Mouse (Mus musculus) CH12.LX (cell line): ENCODE data around the gene Pfkp. TPM values are rescaled to one million over a fixed set of nuclear protein-coding genes. Genes with fewer than 3 reads are reported as not detected.

Experiments used
- DNase-seq: peaks from one replicate; pipeline ENCODE4 v3.0.0-alpha.2; 2013; ENCODE audit errors: extremely low read depth
- H3K27ac ChIP-seq: 2 replicates; pipeline ENCODE4 v1.5.1; 2012; ENCODE audit warnings: low read depth, mild to moderate bottlenecking, control low read depth, moderate library complexity; ENCODE audit not compliant: insufficient read depth
- H3K27me3 ChIP-seq: replicated peaks from 2 replicates; pipeline ENCODE3; 2012; ENCODE audit warnings: inconsistent platforms
- H3K36me3 ChIP-seq, 2 experiments: replicated peaks in 1 of 2; 2 replicates each; pipeline versions ENCODE3 to v1.6.1; 2012; ENCODE audit warnings: inconsistent platforms in 1 of 2, low read length in 1 of 2, mild to moderate bottlenecking in 1 of 2, mixed read lengths in 1 of 2, moderate library complexity in 1 of 2; ENCODE audit not compliant: control insufficient read depth in 1 of 2, insufficient read depth in 1 of 2
- H3K4me1 ChIP-seq, 2 experiments: 2 replicates each; pipeline ENCODE4 v1.6.1; 2012; ENCODE audit warnings: inconsistent platforms in 1 of 2, moderate library complexity in 1 of 2; ENCODE audit not compliant: insufficient read depth in 2 of 2, control insufficient read depth in 1 of 2
- H3K4me2 ChIP-seq: 2 replicates; pipeline ENCODE4 v1.6.1; 2012; ENCODE audit warnings: low read depth, mild to moderate bottlenecking, control low read depth; ENCODE audit not compliant: poor library complexity, insufficient read depth, severe bottlenecking
- H3K4me3 ChIP-seq, 3 experiments: fragments of 150-350 bp in 1 of 3; sonication (generic) in 1 of 3; replicated peaks in 1 of 3; 2 replicates each; pipeline versions ENCODE3 to v1.5.1; 2011 to 2012; ENCODE audit warnings: low read depth in 2 of 3, low read length in 2 of 3, mild to moderate bottlenecking in 2 of 3, moderate library complexity in 2 of 3, control low read depth in 1 of 3, improper control_type of control experiment in 1 of 3, inconsistent platforms in 1 of 3, mixed read lengths in 1 of 3; ENCODE audit not compliant: poor library complexity in 1 of 3
- H3K79me2 ChIP-seq: replicated peaks from 2 replicates; pipeline ENCODE4 v1.6.1; 2012; ENCODE audit warnings: mild to moderate bottlenecking, moderate library complexity; ENCODE audit not compliant: control insufficient read depth, poor library complexity, insufficient read depth, severe bottlenecking; ENCODE audit errors: extremely low read depth
- H3K9ac ChIP-seq: 2 replicates; pipeline ENCODE4 v1.6.1; 2012; ENCODE audit warnings: low read depth, mild to moderate bottlenecking, control low read depth, moderate library complexity; ENCODE audit not compliant: insufficient read depth
- H3K9me3 ChIP-seq: replicated peaks from 2 replicates; pipeline ENCODE3; 2012; ENCODE audit warnings: low read length, inconsistent platforms, mixed read lengths
- BHLHE40 ChIP-seq: IDR thresholded peaks from 2 replicates; pipeline ENCODE4 v1.6.1; 2011; ENCODE audit warnings: mild to moderate bottlenecking, low read depth, low read length, improper control_type of control experiment
- CTCF ChIP-seq, 2 experiments: IDR thresholded peaks in 1 of 2; conservative IDR thresholded peaks in 1 of 2; 2 replicates each; pipeline ENCODE4 v1.5.1; 2011 to 2012; ENCODE audit warnings: low read depth in 2 of 2, low read length in 2 of 2, improper control_type of control experiment in 1 of 2, inconsistent platforms in 1 of 2, mild to moderate bottlenecking in 1 of 2, moderate library complexity in 1 of 2
- ELF1 ChIP-seq: IDR thresholded peaks from 2 replicates; pipeline ENCODE4 v1.6.1; 2014; ENCODE audit warnings: low read depth, mild to moderate bottlenecking, inconsistent platforms, low read length, improper control_type of control experiment
- ETS1 ChIP-seq: conservative IDR thresholded peaks from 2 replicates; pipeline ENCODE4 v1.6.1; 2012; ENCODE audit warnings: low read depth, mild to moderate bottlenecking, inconsistent platforms, low read length, improper control_type of control experiment, moderate library complexity
- GABPA ChIP-seq: IDR thresholded peaks from 2 replicates; pipeline ENCODE4 v1.6.1; 2012; ENCODE audit warnings: low read depth, low read length, improper control_type of control experiment, inconsistent platforms; ENCODE audit not compliant: insufficient replicate concordance
- HCFC1 ChIP-seq: IDR thresholded peaks from 2 replicates; pipeline ENCODE4 v1.6.1; 2012; ENCODE audit warnings: low read depth, mild to moderate bottlenecking, inconsistent platforms, low read length, improper control_type of control experiment
- IRF4 ChIP-seq: IDR thresholded peaks from 2 replicates; pipeline ENCODE4 v1.6.1; 2014; ENCODE audit warnings: low read depth, mild to moderate bottlenecking, inconsistent platforms, low read length, improper control_type of control experiment
- KAT2A ChIP-seq: IDR thresholded peaks from 2 replicates; pipeline ENCODE4 v1.6.1; 2012; ENCODE audit warnings: low read length, improper control_type of control experiment, inconsistent platforms; ENCODE audit not compliant: insufficient replicate concordance
- MAFK ChIP-seq: IDR thresholded peaks from 2 replicates; pipeline ENCODE4 v1.6.1; 2011; ENCODE audit warnings: low read length, improper control_type of control experiment; ENCODE audit not compliant: insufficient replicate concordance
- MEF2A ChIP-seq: IDR thresholded peaks from 2 replicates; pipeline ENCODE4 v1.6.1; 2014; ENCODE audit warnings: low read depth, mild to moderate bottlenecking, inconsistent platforms, low read length, improper control_type of control experiment, borderline replicate concordance
- MYC ChIP-seq: IDR thresholded peaks from 2 replicates; pipeline ENCODE4 v1.6.1; 2011; ENCODE audit warnings: low read depth, mild to moderate bottlenecking, improper control_type of control experiment, low read length
- PAX5 ChIP-seq: IDR thresholded peaks from 2 replicates; pipeline ENCODE4 v1.6.1; 2012; ENCODE audit warnings: low read length, inconsistent platforms, mixed read lengths
- RAD21 ChIP-seq: IDR thresholded peaks from 2 replicates; pipeline ENCODE4 v1.6.1; 2011; ENCODE audit warnings: low read depth, mild to moderate bottlenecking, low read length, improper control_type of control experiment, moderate library complexity
- RCOR1 ChIP-seq: conservative IDR thresholded peaks from 2 replicates; pipeline ENCODE4 v1.6.1; 2012; ENCODE audit warnings: low read depth, mild to moderate bottlenecking, inconsistent platforms, low read length, improper control_type of control experiment
- SIN3A ChIP-seq: IDR thresholded peaks from 2 replicates; pipeline ENCODE4 v1.6.1; 2012; ENCODE audit warnings: low read length, improper control_type of control experiment, inconsistent platforms
- TBP ChIP-seq: conservative IDR thresholded peaks from 2 replicates; pipeline ENCODE4 v1.6.1; 2011; ENCODE audit warnings: low read depth, low read length, improper control_type of control experiment
- USF1 ChIP-seq: IDR thresholded peaks from 2 replicates; pipeline ENCODE4 v1.6.1; 2014; ENCODE audit warnings: low read depth, mild to moderate bottlenecking, inconsistent platforms, low read length, improper control_type of control experiment
- ZKSCAN1 ChIP-seq: IDR thresholded peaks from 2 replicates; pipeline ENCODE4 v1.6.1; 2012; ENCODE audit warnings: low read depth, inconsistent platforms, low read length, improper control_type of control experiment, borderline replicate concordance
- dilution Hi-C: fragments of 300-500 bp; cut with MboI; formaldehyde crosslinking; loops from 2 replicates; pipeline ENCODE4 v1.14.3; 2020; ENCODE audit warnings: low sequenced_read_pairs; ENCODE audit not compliant: extremely low pct_unique_long_range_greater_than_20kb, extremely low pct_ligation_motif_present
- in situ Hi-C: fragments of 300-500 bp; cut with MboI; formaldehyde crosslinking; loops from 3 replicates; pipeline ENCODE4 v1.14.3; 2019; ENCODE audit warnings: low sequenced_read_pairs, low pct_ligation_motif_present, low pct_unique_long_range_greater_than_20kb, mixed read lengths
- polyA plus RNA-seq: library from polyadenylated mRNA; unstranded; fragments of >175 nt; gene quantifications from 2 replicates; pipeline ENCODE4 v1.2.1, GENCODE M21; 2012; ENCODE audit warnings: low read depth; ENCODE audit not compliant: insufficient read length
- total RNA-seq, 2 experiments: library from RNA; depleted of rRNA; stranded (reverse); fragments of 300-350 nt in 1 of 2; fragments of >200 nt in 1 of 2; gene quantifications; 2 replicates each; pipeline ENCODE4 v1.2.3; 2012 to 2014

Pfkp gene
- total and polyA plus RNA-seq, 3 experiments, result 211 to 417 (median 239) TPM

GRCm38 (mm10) chr13:6625942-6626341 lies 22.6 kb downstream of the Pfkp start:
- H3K27me3 ChIP-seq, result no peaks in the 10 kb centered on the region
- peaks cover 40 to 84% of the 10 kb centered on the region in 2 experiments for H3K36me3 ChIP-seq
- dilution Hi-C loops, result no loop called here
- peaks cover 13 to 78% of the 10 kb centered on the region in 2 experiments for H3K4me1 ChIP-seq
- no peak overlapping the region for H3K4me2 ChIP-seq
- TF ChIP-seq ETS1 (no peak), MAFK (no peak), RAD21 (no peak), SIN3A (no peak), MYC (no peak), CTCF (conservative IDR thresholded peaks at IDR 0.05 in 1 of 2, IDR thresholded peaks at IDR 0.05 in 1 of 2; ENCODE audit: low read depth in 2 of 2, low read length in 2 of 2) (no peak), MEF2A (no peak), ZKSCAN1 (no peak), GABPA (no peak), USF1 (no peak), RCOR1 (no peak)
- TF ChIP-seq, all 38 proteins: peak for 0
- in situ Hi-C loops, result loop anchor here (25.0 kb wide), 1 partner anchor 764 kb away; the partner anchor contains the start of gene Klf6
- H3K4me3 ChIP-seq, result no peak overlapping the region
- peaks cover 90% of the 10 kb centered on the region for H3K79me2 ChIP-seq
- DNase-seq, result no peak
- H3K9ac ChIP-seq, result no peak overlapping the region
- H3K27ac ChIP-seq, result no peak overlapping the region
- H3K9me3 ChIP-seq, result no peaks in the 10 kb centered on the region

- H3K9ac ChIP-seq, result no peak overlapping the region
- dilution Hi-C loops (no loop called here), in situ Hi-C loops (loop anchor here (25.0 kb wide), 1 partner anchor 762 kb away; the partner anchor contains the start of gene Klf6)
- H3K9me3 ChIP-seq, result no peaks in the 10 kb centered on the region
- TF ChIP-seq MAFK (no peak), BHLHE40 (peak; percentile 80), ETS1 (0 out of 2 replicates have a peak, but pooled peaks have one; percentile 14)
- H3K4me1 ChIP-seq, result peaks cover 10 to 77% of the 10 kb centered on the region in 2 experiments
- H3K4me3 ChIP-seq, result no peak overlapping the region
- H3K27ac ChIP-seq, result peak overlapping the region; percentile 11; the same call in 1 of the 2 replicates
- H3K4me2 ChIP-seq, result no peak overlapping the region
- no peaks in the 10 kb centered on the region for H3K27me3 ChIP-seq
- peaks cover 82% of the 10 kb centered on the region for H3K79me2 ChIP-seq
- DNase-seq, result no peak
- H3K36me3 ChIP-seq, result peaks cover 53 to 89% of the 10 kb centered on the region in 2 experiments
These were observed 24.0 kb downstream of the Pfkp start for GRCm38 (mm10) chr13:6624604-6625003.

GRCm38 (mm10) chr13:6624121-6624520 lies 24.5 kb downstream of the Pfkp start:
- in situ Hi-C loops, result no loop called here
- H3K36me3 ChIP-seq, result peaks cover 58 to 90% of the 10 kb centered on the region in 2 experiments
- no peak overlapping the region for H3K4me3 ChIP-seq
- H3K27me3 ChIP-seq, result no peaks in the 10 kb centered on the region
- DNase-seq, result no peak
- H3K9ac ChIP-seq, result no peak overlapping the region
- H3K4me1 ChIP-seq, result peaks cover 10 to 77% of the 10 kb centered on the region in 2 experiments
- peaks cover 77% of the 10 kb centered on the region for H3K79me2 ChIP-seq
- no peak overlapping the region for H3K4me2 ChIP-seq
- H3K27ac ChIP-seq, result peak overlapping the region; percentile 11; the same call in 1 of the 2 replicates
- H3K9me3 ChIP-seq, result no peaks in the 10 kb centered on the region
- dilution Hi-C loops, result no loop called here
- no peak for TF ChIP-seq TBP
- TF ChIP-seq KAT2A, result no peak
- TF ChIP-seq ETS1, result 0 out of 2 replicates have a peak, but pooled peaks have one; percentile 12
- TF ChIP-seq IRF4, result no peak
- no peak for TF ChIP-seq HCFC1
- TF ChIP-seq BHLHE40, result no peak
- no peak for TF ChIP-seq PAX5
- no peak for TF ChIP-seq ELF1
